Mouse (Mus musculus) MEL (cell line): Measurements from ENCODE around the gene Sec1. TPM values are rescaled to one million over a fixed set of nuclear protein-coding genes. Genes with fewer than 3 reads are reported as not detected.

Experiments
- DNase-seq: peaks from one replicate; pipeline ENCODE4 v3.0.0; 2011; ENCODE audit warnings: low read depth, low spot score
- H3K27ac ChIP-seq: 2 replicates; pipeline ENCODE4 v1.5.1; 2012; ENCODE audit warnings: low read depth, mild to moderate bottlenecking, control low read depth, low read length, moderate library complexity; ENCODE audit not compliant: control insufficient read depth
- H3K27me3 ChIP-seq, 2 experiments: fragments of 150-350 bp in 1 of 2; sonication (generic) in 1 of 2; 2 replicates each; pipeline ENCODE4 v1.6.1; 2012; ENCODE audit warnings: low read length in 2 of 2, mild to moderate bottlenecking in 2 of 2, improper control_type of control experiment in 1 of 2, moderate library complexity in 1 of 2; ENCODE audit not compliant: insufficient read depth in 2 of 2, control insufficient read depth in 1 of 2
- H3K36me3 ChIP-seq, 2 experiments: 2 replicates each; pipeline ENCODE4 v1.6.1; 2012 to 2014; ENCODE audit warnings: low read length in 2 of 2, improper control_type of control experiment in 1 of 2, inconsistent platforms in 1 of 2, mild to moderate bottlenecking in 1 of 2; ENCODE audit not compliant: insufficient read depth in 2 of 2, control insufficient read depth in 1 of 2
- H3K4me1 ChIP-seq, 2 experiments: fragments of 150-350 bp in 1 of 2; sonication (generic) in 1 of 2; 2 replicates each; pipeline ENCODE4 v1.6.1; 2012; ENCODE audit warnings: low read length in 2 of 2, improper control_type of control experiment in 1 of 2, mild to moderate bottlenecking in 1 of 2; ENCODE audit not compliant: insufficient read depth in 2 of 2, control insufficient read depth in 1 of 2
- H3K4me3 ChIP-seq, 2 experiments: fragments of 150-350 bp in 1 of 2; sonication (generic) in 1 of 2; 2 replicates each; pipeline ENCODE4 v1.5.1; 2012; ENCODE audit warnings: low read depth in 2 of 2, low read length in 2 of 2, mild to moderate bottlenecking in 2 of 2, moderate library complexity in 2 of 2, control low read depth in 1 of 2, improper control_type of control experiment in 1 of 2; ENCODE audit not compliant: control insufficient read depth in 1 of 2, insufficient read depth in 1 of 2
- H3K79me2 ChIP-seq: 2 replicates; pipeline ENCODE4 v1.6.1; 2012; ENCODE audit warnings: mild to moderate bottlenecking, low read length, moderate library complexity; ENCODE audit not compliant: control insufficient read depth, poor library complexity, insufficient read depth
- H3K9ac ChIP-seq: 2 replicates; pipeline ENCODE4 v1.6.1; 2012; ENCODE audit warnings: low read depth, mild to moderate bottlenecking, control low read depth, low read length, moderate library complexity; ENCODE audit not compliant: control insufficient read depth, poor library complexity, severe bottlenecking
- H3K9me3 ChIP-seq: fragments of 150-350 bp; sonication (generic); replicated peaks from 2 replicates; pipeline ENCODE4 v1.6.1; 2012; ENCODE audit warnings: mild to moderate bottlenecking, low read length, improper control_type of control experiment, moderate library complexity; ENCODE audit not compliant: insufficient read depth
- BHLHE40 ChIP-seq: IDR thresholded peaks from 2 replicates; pipeline ENCODE4 v1.6.1; 2012; ENCODE audit warnings: low read depth, mild to moderate bottlenecking, inconsistent platforms, low read length, improper control_type of control experiment, borderline replicate concordance
- CHD1 ChIP-seq: IDR thresholded peaks from 2 replicates; pipeline ENCODE4 v1.6.1; 2012; ENCODE audit warnings: low read depth, mild to moderate bottlenecking, inconsistent platforms, low read length, improper control_type of control experiment
- CTCF ChIP-seq, 3 experiments: IDR thresholded peaks in 2 of 3; conservative IDR thresholded peaks in 1 of 3; 2 replicates each; pipeline ENCODE4 v1.5.1; 2011 to 2012; ENCODE audit warnings: low read length in 3 of 3, low read depth in 2 of 3, mild to moderate bottlenecking in 2 of 3, improper control_type of control experiment in 1 of 3, inconsistent platforms in 1 of 3, mixed read lengths in 1 of 3, moderate library complexity in 1 of 3; ENCODE audit not compliant: control insufficient read depth in 1 of 3, insufficient read depth in 1 of 3, poor library complexity in 1 of 3, severe bottlenecking in 1 of 3
- E2F4 ChIP-seq: IDR thresholded peaks from 2 replicates; pipeline ENCODE4 v1.6.1; 2011; ENCODE audit warnings: low read depth, low read length, improper control_type of control experiment, borderline replicate concordance
- EP300 ChIP-seq, 2 experiments: IDR thresholded peaks; 2 replicates each; pipeline ENCODE4 v1.6.1; 2011; ENCODE audit warnings: improper control_type of control experiment in 2 of 2, low read length in 2 of 2, low read depth in 1 of 2, mild to moderate bottlenecking in 1 of 2
- ETS1 ChIP-seq: IDR thresholded peaks from 2 replicates; pipeline ENCODE4 v1.6.1; 2012; ENCODE audit warnings: low read depth, mild to moderate bottlenecking, inconsistent platforms, low read length, improper control_type of control experiment, moderate library complexity
- GABPA ChIP-seq: IDR thresholded peaks from 2 replicates; pipeline ENCODE4 v1.6.1; 2012; ENCODE audit warnings: low read depth, mild to moderate bottlenecking, inconsistent platforms, low read length, improper control_type of control experiment, moderate library complexity
- MAFK ChIP-seq: IDR thresholded peaks from 2 replicates; pipeline ENCODE4 v1.6.1; 2011; ENCODE audit warnings: low read depth, mild to moderate bottlenecking, low read length, improper control_type of control experiment, borderline replicate concordance
- MAX ChIP-seq: IDR thresholded peaks from 2 replicates; pipeline ENCODE4 v1.6.1; 2011; ENCODE audit warnings: low read length, improper control_type of control experiment
- MAZ ChIP-seq: IDR thresholded peaks from 2 replicates; pipeline ENCODE4 v1.6.1; 2012; ENCODE audit warnings: low read depth, mild to moderate bottlenecking, inconsistent platforms, low read length, improper control_type of control experiment
- MYC ChIP-seq: IDR thresholded peaks from 2 replicates; pipeline ENCODE4 v1.6.1; 2011; ENCODE audit warnings: low read depth, mild to moderate bottlenecking, low read length, improper control_type of control experiment, moderate library complexity
- NELFE ChIP-seq: IDR thresholded peaks from 2 replicates; pipeline ENCODE4 v1.6.1; 2011; ENCODE audit warnings: low read depth, low read length, improper control_type of control experiment
- NRF1 ChIP-seq: IDR thresholded peaks from 2 replicates; pipeline ENCODE4 v1.6.1; 2014; ENCODE audit warnings: low read depth, mild to moderate bottlenecking, inconsistent platforms, low read length, improper control_type of control experiment, moderate library complexity; ENCODE audit not compliant: poor library complexity, insufficient read depth, severe bottlenecking
- POLR2A ChIP-seq, 2 experiments: IDR thresholded peaks; 2 replicates each; pipeline ENCODE4 v1.6.1; 2011 to 2012; ENCODE audit warnings: low read length in 2 of 2, mild to moderate bottlenecking in 2 of 2, control low read depth in 1 of 2, improper control_type of control experiment in 1 of 2, low read depth in 1 of 2, moderate library complexity in 1 of 2; ENCODE audit not compliant: control insufficient read depth in 1 of 2, insufficient read depth in 1 of 2, poor library complexity in 1 of 2
- POLR2AphosphoS2 ChIP-seq: IDR thresholded peaks from 2 replicates; pipeline ENCODE4 v1.6.1; 2011; ENCODE audit warnings: low read length, improper control_type of control experiment
- RAD21 ChIP-seq: IDR thresholded peaks from 2 replicates; pipeline ENCODE4 v1.6.1; 2011; ENCODE audit warnings: mild to moderate bottlenecking, low read depth, low read length, improper control_type of control experiment
- RCOR1 ChIP-seq: IDR thresholded peaks from 2 replicates; pipeline ENCODE4 v1.6.1; 2012; ENCODE audit warnings: low read depth, mild to moderate bottlenecking, inconsistent platforms, low read length, improper control_type of control experiment
- SIN3A ChIP-seq: IDR thresholded peaks from 2 replicates; pipeline ENCODE4 v1.6.1; 2012; ENCODE audit warnings: low read length, improper control_type of control experiment, inconsistent platforms
- SMC3 ChIP-seq: IDR thresholded peaks from 2 replicates; pipeline ENCODE4 v1.6.1; 2011; ENCODE audit warnings: low read depth, low read length, improper control_type of control experiment
- TAL1 ChIP-seq: IDR thresholded peaks from 2 replicates; pipeline ENCODE4 v1.6.1; 2012; ENCODE audit warnings: mild to moderate bottlenecking, inconsistent platforms, low read length, moderate library complexity, mixed read lengths
- TCF12 ChIP-seq: IDR thresholded peaks from 2 replicates; pipeline ENCODE4 v1.6.1; 2014; ENCODE audit warnings: low read depth, mild to moderate bottlenecking, inconsistent platforms, low read length, improper control_type of control experiment, moderate library complexity
- USF2 ChIP-seq, 2 experiments: IDR thresholded peaks; 2 replicates each; pipeline ENCODE4 v1.6.1; 2011 to 2012; ENCODE audit warnings: improper control_type of control experiment in 2 of 2, low read length in 2 of 2, borderline replicate concordance in 1 of 2, inconsistent platforms in 1 of 2, low read depth in 1 of 2, mild to moderate bottlenecking in 1 of 2; ENCODE audit not compliant: insufficient read depth in 1 of 2
- ZKSCAN1 ChIP-seq: IDR thresholded peaks from 2 replicates; pipeline ENCODE4 v1.6.1; 2012; ENCODE audit warnings: low read depth, mild to moderate bottlenecking, inconsistent platforms, low read length, improper control_type of control experiment, moderate library complexity
- ZNF384 ChIP-seq: IDR thresholded peaks from 2 replicates; pipeline ENCODE4 v1.6.1; 2012; ENCODE audit warnings: low read depth, mild to moderate bottlenecking, inconsistent platforms, low read length, improper control_type of control experiment
- polyA plus RNA-seq, 2 experiments: library from polyadenylated mRNA; stranded (reverse) in 1 of 2; unstranded in 1 of 2; fragments of >175 nt in 1 of 2; fragments of >200 nt in 1 of 2; gene quantifications; 2 replicates each; pipeline versions ENCODE4 v1.2.1 to v1.2.4; 2012; ENCODE audit warnings: low replicate concordance in 2 of 2, low read depth in 1 of 2; ENCODE audit not compliant: insufficient read length in 2 of 2, insufficient read depth in 1 of 2, missing spikeins in 1 of 2
- total RNA-seq: library from RNA; depleted of rRNA; stranded (reverse); fragments of 300-350 nt; gene quantifications from 2 replicates; pipeline ENCODE4 v1.2.3, GENCODE M21; 2012

Sec1 gene
- total and polyA plus RNA-seq, 3 experiments: not detected

DNA sequence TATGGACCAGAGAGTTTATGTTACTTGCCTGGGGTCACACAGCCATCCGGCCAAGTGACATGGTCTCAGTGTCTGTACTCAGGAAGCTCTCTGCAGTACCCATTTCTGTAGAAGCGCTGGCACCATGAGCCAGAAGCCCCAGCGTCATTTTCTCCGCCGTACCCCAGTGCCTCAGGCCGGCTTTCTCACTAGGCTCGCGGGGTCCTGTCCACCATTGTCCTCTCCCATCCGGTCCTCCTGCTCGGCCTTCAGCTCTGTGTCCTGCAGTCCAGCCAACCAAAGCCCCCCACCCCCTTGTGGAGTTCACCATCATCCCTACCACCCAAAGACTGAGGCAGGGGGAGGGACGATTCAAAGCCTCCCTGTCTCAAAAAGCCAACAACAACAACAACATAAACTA, 7.4 kb upstream of the Sec1 start:
- Histone ChIP-seq H3K36me3 (no peaks in the 10 kb centered on the region), H3K27me3 (peaks cover 0 to 4% of the 10 kb centered on the region in 2 experiments; a peak in 2 of 4 replicates), H3K9me3 (no peaks in the 10 kb centered on the region), H3K27ac (no peak overlapping the region), H3K4me3 (no peak overlapping the region), H3K9ac (no peak overlapping the region), H3K79me2 (peaks cover 5% of the 10 kb centered on the region), H3K4me1 (peaks cover 0 to 6% of the 10 kb centered on the region in 2 experiments; a peak in 2 of 4 replicates)
- TF ChIP-seq EP300 (IDR thresholded peaks at IDR 0.05; ENCODE audit: low read depth in 1 of 2, low read length in 2 of 2): no peak
- no peak for TF ChIP-seq SMC3
- TF ChIP-seq ZKSCAN1: no peak
- TF ChIP-seq POLR2AphosphoS2: no peak
- no peak for TF ChIP-seq NRF1
- no peak for TF ChIP-seq ZNF384
- no peak for TF ChIP-seq MAZ
- TF ChIP-seq CHD1: no peak
- no peak for DNase-seq

DNA sequence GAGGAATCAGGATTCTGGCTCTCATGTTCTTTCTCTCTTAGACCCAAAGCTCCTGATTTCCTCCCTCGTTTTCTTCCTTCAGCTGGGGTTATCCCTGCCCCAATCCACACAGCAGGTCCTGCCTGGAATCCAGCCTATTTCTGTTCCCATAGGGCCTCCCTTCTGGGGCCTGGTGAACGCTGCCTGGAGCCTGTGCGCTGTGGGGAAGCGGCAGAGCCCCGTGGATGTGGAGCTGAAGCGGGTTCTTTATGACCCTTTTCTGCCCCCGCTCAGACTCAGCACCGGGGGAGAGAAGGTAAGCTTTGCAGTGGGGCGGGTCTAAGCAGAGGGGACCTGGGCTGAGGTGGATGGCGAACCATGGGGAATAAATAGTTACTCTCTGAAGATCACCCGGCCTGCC, 6.9 kb upstream of the Sec1 start:
- H3K9me3 ChIP-seq: no peaks in the 10 kb centered on the region
- H3K4me3 ChIP-seq: no peak overlapping the region
- DNase-seq: no peak
- H3K4me1 ChIP-seq: peaks cover 0 to 6% of the 10 kb centered on the region in 2 experiments; a peak in 2 of 4 replicates
- H3K9ac ChIP-seq: no peak overlapping the region
- H3K27ac ChIP-seq: no peak overlapping the region
- H3K27me3 ChIP-seq: peaks cover 0 to 4% of the 10 kb centered on the region in 2 experiments; a peak in 2 of 4 replicates
- no peaks in the 10 kb centered on the region for H3K36me3 ChIP-seq
- TF ChIP-seq MAFK (no peak), TCF12 (0 out of 2 replicates have a peak, but pooled peaks have one; percentile 9), CHD1 (no peak), USF2 (IDR thresholded peaks at IDR 0.05; ENCODE audit: borderline replicate concordance in 1 of 2, insufficient read depth in 1 of 2, low read depth in 1 of 2, low read length in 2 of 2) (no peak), CTCF (IDR thresholded peaks at IDR 0.05 in 2 of 3, conservative IDR thresholded peaks at IDR 0.05 in 1 of 3; ENCODE audit: control insufficient read depth in 1 of 3, insufficient read depth in 1 of 3, low read depth in 2 of 3, low read length in 3 of 3, poor library complexity in 1 of 3, severe bottlenecking in 1 of 3) (no peak), TAL1 (no peak)
- H3K79me2 ChIP-seq: peaks cover under 1% of the 10 kb centered on the region; the same call in 1 of the 2 replicates

DNA sequence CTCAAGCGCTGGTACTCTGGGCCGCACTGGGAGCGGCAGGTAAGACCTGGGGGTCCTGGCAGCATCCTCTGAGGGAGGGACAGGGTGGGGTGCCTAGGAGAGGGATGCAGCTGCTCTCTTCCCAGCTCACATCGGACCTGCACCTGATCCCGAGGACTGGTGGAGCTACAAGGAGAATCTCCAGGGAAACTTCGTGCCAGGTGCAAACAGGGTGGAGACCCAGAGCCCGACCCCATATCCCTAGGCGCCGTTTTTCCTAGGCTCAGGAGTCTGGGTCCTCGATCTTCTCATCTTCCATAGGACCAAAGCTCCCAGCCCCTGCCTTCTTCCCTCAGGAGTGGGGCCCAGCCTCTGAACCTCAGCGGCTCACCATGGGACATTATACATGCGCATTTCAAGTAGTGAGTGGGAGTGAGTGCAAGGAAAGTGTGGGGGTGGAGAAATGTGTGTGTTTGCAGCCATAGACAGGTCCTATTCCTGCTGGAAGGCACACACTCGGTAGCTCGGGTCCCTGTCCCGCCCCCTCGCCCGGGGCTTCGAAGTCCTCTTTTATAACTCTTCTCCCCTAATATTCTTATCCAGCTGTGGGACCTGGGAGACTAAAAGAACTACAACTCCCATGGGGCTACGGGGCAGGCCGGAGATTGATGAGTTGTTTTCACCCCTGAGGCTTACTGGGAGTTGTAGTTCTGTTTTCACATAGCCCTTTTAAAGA, 6.3 kb upstream of the Sec1 start:
- peak overlapping the region; percentile 10 to 12; a peak in 2 of 4 replicates for H3K4me3 ChIP-seq
- peak; percentile 84 for DNase-seq
- H3K9ac ChIP-seq: peak overlapping the region; percentile 60
- H3K9me3 ChIP-seq: no peaks in the 10 kb centered on the region
- no peaks in the 10 kb centered on the region for H3K36me3 ChIP-seq
- H3K79me2 ChIP-seq: no peaks in the 10 kb centered on the region; the same call in 1 of the 2 replicates
- peaks cover 0 to 4% of the 10 kb centered on the region in 2 experiments; a peak in 2 of 4 replicates for H3K27me3 ChIP-seq
- peaks cover 0 to 6% of the 10 kb centered on the region in 2 experiments; a peak in 2 of 4 replicates for H3K4me1 ChIP-seq
- no peak overlapping the region for H3K27ac ChIP-seq
- no peak for TF ChIP-seq E2F4
- no peak for TF ChIP-seq BHLHE40
- peak; percentile 69 for TF ChIP-seq SIN3A
- TF ChIP-seq CTCF (IDR thresholded peaks at IDR 0.05 in 2 of 3, conservative IDR thresholded peaks at IDR 0.05 in 1 of 3; ENCODE audit: control insufficient read depth in 1 of 3, insufficient read depth in 1 of 3, low read depth in 2 of 3, low read length in 3 of 3, poor library complexity in 1 of 3, severe bottlenecking in 1 of 3): no peak
- no peak for TF ChIP-seq RCOR1
- TF ChIP-seq TAL1: no peak
- no peak for TF ChIP-seq ZKSCAN1
- no peak for TF ChIP-seq ETS1
- TF ChIP-seq NELFE: no peak
- 0 out of 2 replicates have a peak, but pooled peaks have one; percentile 28 for TF ChIP-seq MYC
- no peak for TF ChIP-seq USF2 (IDR thresholded peaks at IDR 0.05; ENCODE audit: borderline replicate concordance in 1 of 2, insufficient read depth in 1 of 2, low read depth in 1 of 2, low read length in 2 of 2)
- no peak for TF ChIP-seq ZNF384
- no peak for TF ChIP-seq GABPA
- no peak for TF ChIP-seq POLR2A (IDR thresholded peaks at IDR 0.05; ENCODE audit: control insufficient read depth in 1 of 2, insufficient read depth in 1 of 2, low read depth in 1 of 2, low read length in 2 of 2, poor library complexity in 1 of 2)
- no peak for TF ChIP-seq RAD21
- no peak for TF ChIP-seq MAX
- no peak for TF ChIP-seq TCF12
